Mouse (Mus musculus) embryonic facial prominence, embryonic 15.5 days (tissue): ENCODE measurements at regions not wholly inside any gene's neighbourhood (a gene's known extent, or its start where the extent isn't known, plus 50 kb on each side); places are given as distances from the start of the nearest gene placed in this dataset.

ENCODE experiments used
- ATAC-seq: fragments of 200-750 bp; cut with Nextera tagmentation; 2 replicates; pipeline ENCODE4 v1.8.0; 2017; ENCODE audit warnings: low read depth, moderate TSS enrichment; ENCODE audit not compliant: insufficient number of reproducible peaks, low FRiP score, low TSS enrichment
- H3K27ac ChIP-seq: fragments of 300-500 bp; sonication (generic); replicated peaks from 2 replicates; pipeline ENCODE4 v1.5.1; 2015; ENCODE audit warnings: mild to moderate bottlenecking, inconsistent platforms
- H3K27me3 ChIP-seq: fragments of 300-500 bp; sonication (generic); 2 replicates; pipeline ENCODE4 v1.6.1; 2015; ENCODE audit warnings: inconsistent platforms
- H3K36me3 ChIP-seq: fragments of 300-500 bp; sonication (generic); 2 replicates; pipeline ENCODE4 v1.6.1; 2015; ENCODE audit warnings: mild to moderate bottlenecking, inconsistent platforms
- H3K4me1 ChIP-seq: fragments of 300-500 bp; sonication (generic); 2 replicates; pipeline ENCODE4 v1.6.1; 2015; ENCODE audit warnings: inconsistent platforms
- H3K4me2 ChIP-seq: fragments of 300-500 bp; sonication (generic); replicated peaks from 2 replicates; pipeline ENCODE4 v1.6.1; 2015; ENCODE audit warnings: mild to moderate bottlenecking, inconsistent platforms
- H3K4me3 ChIP-seq: fragments of 300-500 bp; sonication (generic); replicated peaks from 2 replicates; pipeline ENCODE4 v1.5.1; 2015; ENCODE audit warnings: mild to moderate bottlenecking, inconsistent platforms
- H3K9ac ChIP-seq: fragments of 300-500 bp; sonication (generic); 2 replicates; pipeline ENCODE4 v1.6.1; 2015; ENCODE audit warnings: inconsistent platforms
- H3K9me3 ChIP-seq: fragments of 300-500 bp; sonication (generic); replicated peaks from 2 replicates; pipeline ENCODE4 v1.6.1; 2016; ENCODE audit warnings: inconsistent platforms
- WGBS: fragments of 180-500 bp; shearing (Covaris S2); methylation state at CpG from one replicate; pipeline ENCODE4 v1.1.7; 2015; 5-methylcytosine and 5-hydroxymethylcytosine counted together

GRCm38 (mm10) chr10:111815821-111816599 is 156.5 kb upstream of the Krr1 start:
- H3K4me3 ChIP-seq: no peak overlapping the region

GRCm38 (mm10) chr10:111819755-111820451 is 152.6 kb upstream of the Krr1 start:
- Histone ChIP-seq H3K4me3 (no peak overlapping the region), H3K27ac (no peak overlapping the region)
- WGBS: 93% methylated on average over 8 of the region's 8 CpGs

More at GRCm38 (mm10) chr10:111815821-111816599, 156.5 kb upstream of the Krr1 start:
- no peaks in the 10 kb centered on the region for H3K4me1 ChIP-seq
- no peaks in the 10 kb centered on the region for H3K27me3 ChIP-seq
- H3K9ac ChIP-seq: no peak overlapping the region
- ATAC-seq: no peak
- H3K9me3 ChIP-seq: no peaks in the 10 kb centered on the region
- H3K27ac ChIP-seq: no peak overlapping the region
- 60% methylated on average over 7 of the region's 7 CpGs for WGBS
- H3K36me3 ChIP-seq: no peaks in the 10 kb centered on the region
- H3K4me2 ChIP-seq: no peak overlapping the region

GRCm38 (mm10) chr10:111824820-111825219 is 147.6 kb upstream of the Krr1 start:
- Histone ChIP-seq H3K27me3 (no peaks in the 10 kb centered on the region), H3K36me3 (no peaks in the 10 kb centered on the region), H3K4me2 (no peak overlapping the region), H3K27ac (no peak overlapping the region), H3K4me1 (0 out of 2 replicates have a peak, but pooled peaks cover 2% of the 10 kb centered on the region), H3K9ac (no peak overlapping the region), H3K9me3 (no peaks in the 10 kb centered on the region), H3K4me3 (no peak overlapping the region)
- no peak for ATAC-seq
- 85% methylated on average over 4 of the region's 4 CpGs for WGBS

More at GRCm38 (mm10) chr10:111819755-111820451, 152.6 kb upstream of the Krr1 start:
- Histone ChIP-seq H3K27me3 (no peaks in the 10 kb centered on the region), H3K4me2 (no peak overlapping the region), H3K9me3 (no peaks in the 10 kb centered on the region), H3K36me3 (no peaks in the 10 kb centered on the region), H3K4me1 (no peaks in the 10 kb centered on the region), H3K9ac (no peak overlapping the region)
- no peak for ATAC-seq

DNA sequence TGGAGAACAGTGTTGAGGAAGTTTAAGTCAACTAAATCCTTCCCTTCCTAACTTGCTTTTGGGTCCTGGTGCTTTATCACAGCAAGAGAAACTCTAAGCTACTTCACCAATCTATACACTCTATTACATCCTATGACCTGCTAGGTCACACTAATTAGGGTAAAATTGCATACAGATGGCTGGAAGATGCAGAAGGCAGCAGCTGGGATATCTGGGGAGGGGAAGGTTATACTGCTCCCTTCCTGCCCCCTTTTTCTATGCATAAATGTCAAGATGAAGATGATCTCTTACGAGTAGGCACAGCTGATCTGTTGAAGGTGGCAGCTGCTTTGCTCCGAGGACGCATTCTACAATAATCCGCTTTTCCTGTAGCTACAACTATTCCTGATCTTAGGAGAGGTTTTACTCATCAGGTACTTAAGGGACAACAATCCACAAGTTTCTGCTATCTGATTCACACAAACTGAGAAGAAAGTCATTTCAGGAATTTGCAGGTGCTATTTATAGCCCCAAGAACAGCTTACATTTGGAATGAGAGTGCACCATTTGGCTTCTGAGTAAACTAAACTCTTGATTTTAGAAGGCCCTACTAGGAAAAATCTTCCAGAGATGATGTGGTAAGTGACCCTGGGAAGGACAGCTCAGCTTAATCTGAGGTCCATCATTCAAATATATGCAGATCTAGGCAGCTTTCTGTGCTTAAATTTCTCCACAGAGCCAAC is 146.3 kb upstream of the Krr1 start:
- H3K9ac ChIP-seq: no peak overlapping the region
- WGBS: 58% methylated on average over 4 of the region's 4 CpGs
- H3K36me3 ChIP-seq: no peaks in the 10 kb centered on the region
- no peak overlapping the region for H3K27ac ChIP-seq
- no peak overlapping the region for H3K4me3 ChIP-seq
- ATAC-seq: no peak
- H3K27me3 ChIP-seq: no peaks in the 10 kb centered on the region
- H3K9me3 ChIP-seq: no peaks in the 10 kb centered on the region
- 0 out of 2 replicates have a peak, but pooled peaks cover 2% of the 10 kb centered on the region for H3K4me1 ChIP-seq
- H3K4me2 ChIP-seq: no peak overlapping the region

DNA sequence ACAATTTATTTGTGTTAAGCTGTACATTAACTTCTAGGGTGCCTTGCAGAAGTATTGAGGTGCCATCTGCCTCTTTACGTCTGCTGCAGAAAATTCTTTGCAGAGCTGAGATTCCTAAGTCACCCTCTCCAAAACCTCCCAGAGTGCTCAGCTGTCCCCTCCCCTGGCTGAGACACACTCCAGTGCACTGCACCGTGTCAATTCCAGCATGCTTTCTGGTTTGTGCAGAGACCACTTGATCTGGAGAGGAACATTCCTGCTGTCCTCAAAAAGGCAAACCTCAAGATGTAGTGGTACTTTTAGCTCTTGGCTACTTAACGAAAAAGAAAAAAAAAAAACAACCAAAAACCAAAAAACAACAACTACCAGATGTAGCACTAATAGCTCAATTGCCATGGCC is 145.2 kb upstream of the Krr1 start:
- Histone ChIP-seq H3K36me3 (no peaks in the 10 kb centered on the region), H3K9me3 (no peaks in the 10 kb centered on the region), H3K4me3 (no peak overlapping the region), H3K9ac (no peak overlapping the region), H3K4me2 (no peak overlapping the region), H3K27me3 (no peaks in the 10 kb centered on the region), H3K27ac (no peak overlapping the region), H3K4me1 (0 out of 2 replicates have a peak, but pooled peaks cover 2% of the 10 kb centered on the region)
- ATAC-seq: no peak
- 43% methylated on average over 3 of the region's 3 CpGs for WGBS

GRCm38 (mm10) chr10:111827930-111828329 is 144.5 kb upstream of the Krr1 start:
- no peak for ATAC-seq
- Histone ChIP-seq H3K4me2 (no peak overlapping the region), H3K27me3 (no peaks in the 10 kb centered on the region), H3K4me3 (no peak overlapping the region), H3K27ac (no peak overlapping the region), H3K4me1 (0 out of 2 replicates have a peak, but pooled peaks cover 2% of the 10 kb centered on the region), H3K9ac (no peak overlapping the region), H3K9me3 (no peaks in the 10 kb centered on the region), H3K36me3 (no peaks in the 10 kb centered on the region)
- 77% methylated on average over 4 of the region's 4 CpGs for WGBS

- Histone ChIP-seq H3K4me2 (no peak overlapping the region), H3K4me3 (no peak overlapping the region), H3K36me3 (no peaks in the 10 kb centered on the region), H3K9ac (no peak overlapping the region), H3K9me3 (no peaks in the 10 kb centered on the region), H3K27ac (no peak overlapping the region), H3K27me3 (no peaks in the 10 kb centered on the region), H3K4me1 (0 out of 2 replicates have a peak, but pooled peaks cover 2% of the 10 kb centered on the region)
- WGBS: 75% methylated on average over 4 of the region's 4 CpGs
- no peak for ATAC-seq
These were observed 143.9 kb upstream of the Krr1 start for GRCm38 (mm10) chr10:111828610-111829009.

- 86% methylated on average over 2 of the region's 2 CpGs for WGBS
- ATAC-seq: no peak
- H3K27ac ChIP-seq: no peak overlapping the region
- H3K4me3 ChIP-seq: no peak overlapping the region
- H3K36me3 ChIP-seq: no peaks in the 10 kb centered on the region
- no peaks in the 10 kb centered on the region for H3K9me3 ChIP-seq
- no peak overlapping the region for H3K9ac ChIP-seq
- H3K4me2 ChIP-seq: no peak overlapping the region
- H3K4me1 ChIP-seq: peaks cover 2% of the 10 kb centered on the region; the same call in 1 of the 2 replicates
- no peaks in the 10 kb centered on the region for H3K27me3 ChIP-seq
These were observed 143.2 kb upstream of the Krr1 start for GRCm38 (mm10) chr10:111829291-111829690.

GRCm38 (mm10) chr10:111831105-111831504 is 141.4 kb upstream of the Krr1 start:
- Histone ChIP-seq H3K36me3 (no peaks in the 10 kb centered on the region), H3K4me3 (no peak overlapping the region), H3K27me3 (no peaks in the 10 kb centered on the region), H3K9me3 (no peaks in the 10 kb centered on the region), H3K4me1 (peaks cover 10% of the 10 kb centered on the region), H3K9ac (no peak overlapping the region), H3K4me2 (no peak overlapping the region), H3K27ac (no peak overlapping the region)
- WGBS: 45% methylated on average over 1 of the region's 1 CpGs
- no peak for ATAC-seq

DNA sequence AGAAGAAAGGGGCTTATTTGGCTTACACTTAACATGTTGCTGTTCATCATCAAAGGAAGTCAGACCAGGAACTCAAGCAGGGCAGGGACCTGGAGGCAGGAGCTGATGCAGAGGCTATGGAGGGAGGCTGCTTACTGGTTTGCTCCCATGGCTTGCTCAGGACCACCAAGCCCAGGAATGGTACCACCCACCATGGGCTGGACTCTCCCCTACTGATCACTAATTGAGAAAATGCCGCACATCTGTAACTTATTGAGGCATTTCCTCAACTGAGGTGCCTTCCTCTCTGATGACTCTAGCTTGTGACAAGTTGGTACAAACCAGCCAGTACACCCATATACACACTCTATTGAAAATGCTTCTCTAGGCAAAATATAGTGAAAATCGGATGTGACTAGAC is 138.9 kb upstream of the Krr1 start:
- no peak overlapping the region for H3K4me2 ChIP-seq
- ATAC-seq: no peak
- WGBS: 39% methylated on average over 2 of the region's 2 CpGs
- H3K9me3 ChIP-seq: no peaks in the 10 kb centered on the region
- H3K4me3 ChIP-seq: no peak overlapping the region
- no peak overlapping the region for H3K27ac ChIP-seq
- no peaks in the 10 kb centered on the region for H3K36me3 ChIP-seq
- no peak overlapping the region for H3K9ac ChIP-seq
- H3K4me1 ChIP-seq: peaks cover 8% of the 10 kb centered on the region
- H3K27me3 ChIP-seq: no peaks in the 10 kb centered on the region

DNA sequence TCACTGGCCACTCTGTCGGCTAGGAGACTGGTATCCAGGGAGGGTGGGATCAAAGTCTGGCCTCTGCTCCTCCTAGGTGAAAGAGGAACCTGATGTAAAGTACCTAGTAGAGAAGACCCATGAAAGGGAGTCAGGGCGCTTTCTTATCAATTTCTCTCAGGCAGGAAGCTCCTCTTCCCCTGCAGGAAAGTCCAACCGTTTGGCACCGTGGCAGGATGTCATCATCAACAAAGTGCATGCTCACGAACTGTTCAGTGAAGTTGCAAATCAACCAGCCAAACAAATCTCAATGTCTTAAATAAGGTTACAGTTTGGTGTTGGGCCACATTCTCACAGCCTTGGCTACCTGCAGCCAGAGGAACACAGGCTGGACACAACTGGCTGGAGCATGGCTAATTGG is 138.2 kb upstream of the Krr1 start:
- no peak for ATAC-seq
- 38% methylated on average over 5 of the region's 5 CpGs for WGBS
- H3K9ac ChIP-seq: no peak overlapping the region
- no peaks in the 10 kb centered on the region for H3K27me3 ChIP-seq
- H3K36me3 ChIP-seq: no peaks in the 10 kb centered on the region
- H3K4me3 ChIP-seq: no peak overlapping the region
- no peak overlapping the region for H3K4me2 ChIP-seq
- H3K9me3 ChIP-seq: no peaks in the 10 kb centered on the region
- H3K4me1 ChIP-seq: peaks cover 8% of the 10 kb centered on the region
- H3K27ac ChIP-seq: no peak overlapping the region
